In genomic region chr5:72814072-72814471, GRCm38 (mm10) we compare ENCODE assay signal across 30 mouse cellular contexts. TPM values are rescaled to one million over a fixed set of nuclear protein-coding genes. Genes with fewer than 3 reads are reported as not detected.
DNase-seq lines count a peak whose midpoint lies in the region; ATAC-seq and TF ChIP-seq lines count a peak whose summit lies in the region.
"Had no signal": no experiment of that assay in that cellular context is flagged by ENCODE, and none has a peak within 500 bp of the region (broad histone marks: within the 10 kb centered on the region; RNA-seq: fewer than 3 reads in every experiment).

No protein-coding gene starts in this region.

- TF ChIP-seq EP300 in MEL (IDR thresholded peaks at IDR 0.05; ENCODE audit: low read depth in 1 of 2, low read length in 2 of 2): no peak

- TF ChIP-seq POLR2A in MEL (IDR thresholded peaks at IDR 0.05; ENCODE audit: control insufficient read depth in 1 of 2, insufficient read depth in 1 of 2, low read depth in 1 of 2, low read length in 2 of 2, poor library complexity in 1 of 2): no peak

- 0 out of 2 replicates have a peak, but pooled peaks cover 4% of the 10 kb centered on the region for H3K4me1 ChIP-seq in forebrain, postnatal 0 days (ENCODE audit: insufficient read depth)
- H3K4me1 ChIP-seq in forebrain, embryonic 14.5 days (ENCODE audit: control insufficient read depth, insufficient read depth, low read length): no peaks in the 10 kb centered on the region
- peaks cover 24 to 37% of the 10 kb centered on the region in 2 experiments for H3K4me1 ChIP-seq in MEL (ENCODE audit: control insufficient read depth in 1 of 2, insufficient read depth in 2 of 2, low read length in 2 of 2)
- H3K4me1 ChIP-seq in heart, embryonic 12.5 days (replicated peaks): peaks cover 14% of the 10 kb centered on the region

- 64% methylated on average over 5 of the region's 5 CpGs for WGBS in forebrain, postnatal 0 days
- 86% methylated on average over 5 of the region's 5 CpGs for WGBS in forebrain, embryonic 14.5 days
- WGBS in heart, embryonic 12.5 days: 84% methylated on average over 5 of the region's 5 CpGs

- H3K79me2 ChIP-seq in MEL (ENCODE audit: control insufficient read depth, insufficient read depth, low read length, poor library complexity): peaks cover 27% of the 10 kb centered on the region

- no peak for TF ChIP-seq RAD21 in MEL (IDR thresholded peaks at IDR 0.05; ENCODE audit: low read depth, low read length)

- no peak for TF ChIP-seq CTCF in forebrain, postnatal 0 days (IDR thresholded peaks at IDR 0.05; ENCODE audit: low read depth)
- TF ChIP-seq CTCF in MEL (IDR thresholded peaks at IDR 0.05 in 2 of 3, conservative IDR thresholded peaks at IDR 0.05 in 1 of 3; ENCODE audit: control insufficient read depth in 1 of 3, insufficient read depth in 1 of 3, low read depth in 2 of 3, low read length in 3 of 3, poor library complexity in 1 of 3, severe bottlenecking in 1 of 3): no peak

- no peak overlapping the region for H3K9ac ChIP-seq in forebrain, postnatal 0 days
- H3K9ac ChIP-seq in forebrain, embryonic 14.5 days (ENCODE audit: low read length): no peak overlapping the region
- H3K9ac ChIP-seq in MEL (ENCODE audit: control insufficient read depth, low read depth, low read length, poor library complexity, severe bottlenecking): no peak overlapping the region
- H3K9ac ChIP-seq in heart, embryonic 12.5 days: no peak overlapping the region
- H3K9ac ChIP-seq: embryonic facial prominence, embryonic 13.5 days; forebrain, embryonic 13.5 days; hindbrain, embryonic 13.5 days; intestine, embryonic 15.5 days had no signal

- H3K27ac ChIP-seq in forebrain, postnatal 0 days (ENCODE audit: low read depth, low read length): peak overlapping the region; percentile 22; the same call in 1 of the 2 replicates
- H3K27ac ChIP-seq in forebrain, embryonic 14.5 days (ENCODE audit: low read depth, low read length): no peak overlapping the region
- peak overlapping the region; percentile 47; the same call in 1 of the 2 replicates for H3K27ac ChIP-seq in MEL (ENCODE audit: control insufficient read depth, low read depth, low read length)
- H3K27ac ChIP-seq in heart, embryonic 12.5 days (ENCODE audit: poor library complexity, severe bottlenecking): no peak overlapping the region
- H3K27ac ChIP-seq: embryonic facial prominence, embryonic 10.5 days; embryonic facial prominence, embryonic 13.5 days; forebrain, embryonic 13.5 days; heart, adult 2 months; heart, embryonic 10.5 days; hindbrain, embryonic 10.5 days; hindbrain, embryonic 13.5 days; intestine, embryonic 15.5 days had no signal

- H3K27me3 ChIP-seq in forebrain, postnatal 0 days (ENCODE audit: insufficient read depth, low read length): no peaks in the 10 kb centered on the region
- no peaks in the 10 kb centered on the region for H3K27me3 ChIP-seq in forebrain, embryonic 14.5 days (replicated peaks; ENCODE audit: control insufficient read depth, insufficient read depth, low read length)
- no peaks in the 10 kb centered on the region for H3K27me3 ChIP-seq in MEL (ENCODE audit: control insufficient read depth in 1 of 2, insufficient read depth in 2 of 2, low read length in 2 of 2)
- H3K27me3 ChIP-seq in heart, embryonic 12.5 days (replicated peaks): no peaks in the 10 kb centered on the region
- H3K27me3 ChIP-seq: embryonic facial prominence, embryonic 13.5 days; forebrain, embryonic 13.5 days; hindbrain, embryonic 13.5 days; intestine, embryonic 15.5 days had no signal

- no peak overlapping the region for H3K4me2 ChIP-seq in forebrain, postnatal 0 days (ENCODE audit: low read depth)
- H3K4me2 ChIP-seq in forebrain, embryonic 14.5 days (ENCODE audit: low read length): no peak overlapping the region
- H3K4me2 ChIP-seq in heart, embryonic 12.5 days: no peak overlapping the region
- H3K4me2 ChIP-seq: embryonic facial prominence, embryonic 13.5 days; forebrain, embryonic 13.5 days; hindbrain, embryonic 13.5 days; intestine, embryonic 15.5 days had no signal

- H3K36me3 ChIP-seq in forebrain, postnatal 0 days (ENCODE audit: insufficient read depth): no peaks in the 10 kb centered on the region
- H3K36me3 ChIP-seq in forebrain, embryonic 14.5 days (ENCODE audit: control insufficient read depth, insufficient read depth, low read length): no peaks in the 10 kb centered on the region
- H3K36me3 ChIP-seq in MEL (ENCODE audit: control insufficient read depth in 1 of 2, insufficient read depth in 2 of 2, low read length in 2 of 2): peaks cover 30 to 53% of the 10 kb centered on the region in 2 experiments
- peaks cover 4% of the 10 kb centered on the region; the same call in 1 of the 2 replicates for H3K36me3 ChIP-seq in heart, embryonic 12.5 days
- H3K36me3 ChIP-seq: embryonic facial prominence, embryonic 10.5 days; embryonic facial prominence, embryonic 13.5 days; hindbrain, embryonic 10.5 days; hindbrain, embryonic 13.5 days; intestine, embryonic 15.5 days had no signal

- intact Hi-C loops in heart, postnatal 10 days (cut with DNase I): no loop called here

- H3K4me3 ChIP-seq in forebrain, postnatal 0 days (ENCODE audit: low read depth, low read length): no peak overlapping the region
- H3K4me3 ChIP-seq in forebrain, embryonic 14.5 days (ENCODE audit: low read depth, low read length): no peak overlapping the region
- H3K4me3 ChIP-seq in MEL (ENCODE audit: control insufficient read depth in 1 of 2, insufficient read depth in 1 of 2, low read depth in 2 of 2, low read length in 2 of 2): no peak overlapping the region
- H3K4me3 ChIP-seq in heart, embryonic 12.5 days: no peak overlapping the region
- H3K4me3 ChIP-seq: embryonic facial prominence, embryonic 10.5 days; embryonic facial prominence, embryonic 13.5 days; erythroblast, embryonic 14.5 days; forebrain, embryonic 13.5 days; heart, adult 2 months; heart, embryonic 10.5 days; hindbrain, embryonic 10.5 days; hindbrain, embryonic 13.5 days; intestine, embryonic 15.5 days had no signal

- ATAC-seq in forebrain, postnatal 0 days: peak; percentile 89
- ATAC-seq in forebrain, embryonic 14.5 days: no peak
- ATAC-seq in heart, embryonic 12.5 days (ENCODE audit: insufficient number of reproducible peaks, low FRiP score): no peak
- ATAC-seq: activated CD4-positive, CD25-positive, alpha-beta regulatory T cell, adult 4 months; CD4-positive, CD25-positive, alpha-beta regulatory T cell, adult 4 months; forebrain, embryonic 13.5 days; hindbrain, embryonic 16.5 days; intestine, embryonic 15.5 days had no signal

- peak; percentile 69 for DNase-seq in forebrain, postnatal 0 days
- no peak for DNase-seq in forebrain, embryonic 14.5 days (ENCODE audit: low spot score)
- peak; percentile 34 to 73 for DNase-seq in right cerebral cortex, postnatal 10 days (ENCODE audit: low spot score in 2 of 2)
- DNase-seq in right cerebral cortex, postnatal 4 days: no peak
- DNase-seq in MEL (ENCODE audit: low read depth, low spot score): no peak
- peak; percentile 58 for DNase-seq in brain, embryonic 18.5 days (ENCODE audit: low read depth, low spot score)
- no peak for DNase-seq in heart, postnatal 10 days
- DNase-seq: adrenal gland, adult 8-10 months; adrenal gland, postnatal 25 days; cerebellum, adult 11-12 months; cerebellum, adult 8-10 months; cerebellum, postnatal 10 days; cerebellum, postnatal 36 days; embryo, embryonic 11 days; gastrocnemius, postnatal 36 days; heart, adult 2 months; heart, postnatal 36 days; kidney, adult 11 months had no signal

- no peaks in the 10 kb centered on the region for H3K9me3 ChIP-seq in forebrain, postnatal 0 days (ENCODE audit: low read length)
- H3K9me3 ChIP-seq in forebrain, embryonic 14.5 days (replicated peaks; ENCODE audit: control insufficient read depth, low read length): no peaks in the 10 kb centered on the region
- no peaks in the 10 kb centered on the region for H3K9me3 ChIP-seq in MEL (replicated peaks; ENCODE audit: insufficient read depth, low read length)
- no peaks in the 10 kb centered on the region; the same call in 1 of the 2 replicates for H3K9me3 ChIP-seq in heart, embryonic 12.5 days (replicated peaks)
- H3K9me3 ChIP-seq: embryonic facial prominence, embryonic 10.5 days; forebrain, embryonic 13.5 days; heart, embryonic 10.5 days; hindbrain, embryonic 10.5 days; intestine, embryonic 15.5 days had no signal

TF ChIP-seq in MEL, 35 proteins besides CTCF, POLR2A, EP300 and RAD21 (continues in another document):
- TF ChIP-seq SMC3 (IDR thresholded peaks at IDR 0.05; ENCODE audit: low read depth, low read length): no peak
- TF ChIP-seq MYB (IDR thresholded peaks at IDR 0.05; ENCODE audit: low read depth, low read length): no peak
- TF ChIP-seq E2F4 (IDR thresholded peaks at IDR 0.05; ENCODE audit: borderline replicate concordance, low read depth, low read length): no peak
- TF ChIP-seq RCOR1 (IDR thresholded peaks at IDR 0.05; ENCODE audit: low read depth, low read length): no peak
- TF ChIP-seq POLR2AphosphoS5 (IDR thresholded peaks at IDR 0.05; ENCODE audit: borderline replicate concordance, low read depth, low read length): no peak
- no peak for TF ChIP-seq NELFE (IDR thresholded peaks at IDR 0.05; ENCODE audit: low read depth, low read length)
- no peak for TF ChIP-seq CHD1 (IDR thresholded peaks at IDR 0.05; ENCODE audit: low read depth, low read length)
- TF ChIP-seq CHD2 (IDR thresholded peaks at IDR 0.05; ENCODE audit: low read length): no peak
- TF ChIP-seq USF1 (IDR thresholded peaks at IDR 0.05; ENCODE audit: low read depth, low read length): no peak
- no peak for TF ChIP-seq MYC (IDR thresholded peaks at IDR 0.05; ENCODE audit: low read depth, low read length)
- TF ChIP-seq HCFC1 (IDR thresholded peaks at IDR 0.05; ENCODE audit: low read depth, low read length): no peak
- TF ChIP-seq NRF1 (IDR thresholded peaks at IDR 0.05; ENCODE audit: insufficient read depth, low read depth, low read length, poor library complexity, severe bottlenecking): no peak
- no peak for TF ChIP-seq SIN3A (IDR thresholded peaks at IDR 0.05; ENCODE audit: low read length)
- no peak for TF ChIP-seq MXI1 (IDR thresholded peaks at IDR 0.05; ENCODE audit: low read depth, low read length)
- TF ChIP-seq MAX (IDR thresholded peaks at IDR 0.05; ENCODE audit: low read length): no peak
- no peak for TF ChIP-seq MAZ (IDR thresholded peaks at IDR 0.05; ENCODE audit: low read depth, low read length)
- TF ChIP-seq TBP (IDR thresholded peaks at IDR 0.05; ENCODE audit: low read depth, low read length): no peak

RNA-seq across cellular contexts. Expression of gene Tec, which starts 54.2 kb away (rescaled TPM):
- 4.0 and 6.9 TPM in 2 replicates for total RNA-seq in forebrain, postnatal 0 days (2014; rRNA removed)
- polyA plus RNA-seq in forebrain, postnatal 0 days (2015; fragmentation: Nextera tagmentation; extraction: Ambion mirVana): 2.1 and 2.5 TPM in 2 replicates
- 4.3 and 5.1 TPM in 2 replicates for polyA plus RNA-seq in forebrain, embryonic 14.5 days (2014; fragmentation: Nextera tagmentation; extraction: Ambion mirVana)
- total RNA-seq in MEL (2012; rRNA removed): 44.8 and 57.4 TPM in 2 replicates
- 10 to 100 TPM in 1 of 2 experiments, not detected in 1; 61.1 TPM for polyA plus RNA-seq in MEL (2012; ENCODE audit: insufficient read depth in 1 of 2, insufficient read length in 2 of 2, low read depth in 1 of 2, low replicate concordance in 2 of 2, missing spikeins in 1 of 2)
- polyA plus RNA-seq in heart, embryonic 12.5 days (2016; fragmentation: Nextera tagmentation; extraction: Ambion mirVana): 17.1 TPM in 2 replicates
- total RNA-seq in heart, postnatal 10 days (2021): 10 to 100 TPM in 1 of 2 experiments, 1 to 10 TPM in 1; 8.0 to 10.8 TPM
- polyA plus RNA-seq: erythroblast, embryonic 14.5 days had no signal

Comparison
In these comparisons a context has a peak if more than half of its experiments do, and no peak if none do; other contexts are left out.
1. DNase-seq: peak in forebrain, postnatal 0 days (single experiment), right cerebral cortex, postnatal 10 days (2 of 2) and brain, embryonic 18.5 days (single experiment); none in forebrain, embryonic 14.5 days (single experiment), right cerebral cortex, postnatal 4 days (single experiment), MEL (single experiment) and heart, postnatal 10 days (0 of 2).
2. H3K27ac ChIP-seq: peak in forebrain, postnatal 0 days (single experiment) and MEL (single experiment); none in forebrain, embryonic 14.5 days (single experiment) and heart, embryonic 12.5 days (single experiment).